Comparison of ENCODE assay signal across 27 mouse cellular contexts in the genomic region with DNA sequence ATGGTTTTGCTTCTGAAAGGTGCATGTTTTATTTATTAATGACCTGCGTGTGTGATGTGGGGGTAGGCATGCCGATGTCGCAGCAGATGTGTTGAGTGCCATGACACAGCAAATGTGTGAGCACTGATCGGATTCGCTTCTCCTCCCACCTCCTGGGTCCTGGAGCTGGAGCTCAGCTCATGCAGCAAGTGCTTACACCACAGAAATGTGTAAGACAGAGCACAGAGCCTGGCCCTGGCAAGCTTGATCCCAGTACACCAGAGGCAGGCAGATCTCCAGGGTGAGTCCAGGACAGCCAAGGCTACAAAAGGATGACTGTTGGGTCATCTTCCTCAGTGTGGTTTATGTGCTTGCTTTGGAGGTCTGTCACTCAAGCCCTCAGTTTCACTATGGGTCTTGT.
DNase-seq lines count a peak whose midpoint lies in the region; ATAC-seq lines count a peak whose summit lies in the region.
"Had no signal": no experiment of that assay in that cellular context is flagged by ENCODE, and none has a peak within 500 bp of the region (broad histone marks: within the 10 kb centered on the region; RNA-seq: fewer than 3 reads in every experiment).

No protein-coding gene starts in this region.

- H3K9me3 ChIP-seq in hindbrain, embryonic 15.5 days, result no peaks in the 10 kb centered on the region
- H3K9me3 ChIP-seq in hindbrain, embryonic 14.5 days (ENCODE audit: control insufficient read depth, low read length), result no peaks in the 10 kb centered on the region
- H3K9me3 ChIP-seq: embryonic facial prominence, embryonic 13.5 days; embryonic facial prominence, embryonic 15.5 days; forebrain, embryonic 10.5 days; forebrain, embryonic 12.5 days had no signal

- no peaks in the 10 kb centered on the region for H3K4me1 ChIP-seq in hindbrain, embryonic 15.5 days (replicated peaks)
- H3K4me1 ChIP-seq in hindbrain, embryonic 14.5 days (replicated peaks; ENCODE audit: control insufficient read depth, insufficient read depth, low read length), result no peaks in the 10 kb centered on the region
- H3K4me1 ChIP-seq: embryonic facial prominence, embryonic 13.5 days; embryonic facial prominence, embryonic 15.5 days; forebrain, embryonic 10.5 days; forebrain, embryonic 12.5 days had no signal

- WGBS in hindbrain, embryonic 15.5 days, result 75% methylated on average over 5 of the region's 5 CpGs
- WGBS in hindbrain, embryonic 14.5 days, result 81% methylated on average over 5 of the region's 5 CpGs

- H3K4me3 ChIP-seq in hindbrain, embryonic 15.5 days, result no peak overlapping the region
- no peak overlapping the region for H3K4me3 ChIP-seq in hindbrain, embryonic 14.5 days (replicated peaks; ENCODE audit: low read length)
- H3K4me3 ChIP-seq: embryonic facial prominence, embryonic 13.5 days; embryonic facial prominence, embryonic 15.5 days; erythroblast, embryonic 14.5 days; forebrain, embryonic 10.5 days; forebrain, embryonic 12.5 days had no signal

- peaks cover 24% of the 10 kb centered on the region for H3K36me3 ChIP-seq in hindbrain, embryonic 15.5 days
- peaks cover 51% of the 10 kb centered on the region for H3K36me3 ChIP-seq in hindbrain, embryonic 14.5 days (replicated peaks; ENCODE audit: control insufficient read depth, insufficient read depth)
- H3K36me3 ChIP-seq: G1E had no signal

- no peak overlapping the region for H3K9ac ChIP-seq in hindbrain, embryonic 15.5 days
- H3K9ac ChIP-seq in hindbrain, embryonic 14.5 days, result no peak overlapping the region
- H3K9ac ChIP-seq: embryonic facial prominence, embryonic 13.5 days; embryonic facial prominence, embryonic 15.5 days; forebrain, embryonic 12.5 days had no signal

- DNase-seq in frontal cortex, postnatal 25 days (ENCODE audit: low spot score in 2 of 2), result no peak
- DNase-seq in hindbrain, embryonic 14.5 days (ENCODE audit: low spot score), result no peak
- no peak for DNase-seq in MN1 (ENCODE audit: low spot score)
- DNase-seq: adrenal gland, adult 8-10 months; adrenal gland, postnatal 14 days; adrenal gland, postnatal 36 days; B cell, adult 2 months; cerebellum, adult 11 months; cerebellum, adult 18-20 months; cerebellum, adult 8-10 months; cerebellum, adult 9-11 months; cerebellum, postnatal 14 days; cerebellum, postnatal 36 days; embryo, embryonic 11 days had no signal

- no peak overlapping the region for H3K4me2 ChIP-seq in hindbrain, embryonic 15.5 days
- no peak overlapping the region for H3K4me2 ChIP-seq in hindbrain, embryonic 14.5 days (replicated peaks)
- H3K4me2 ChIP-seq: embryonic facial prominence, embryonic 13.5 days; embryonic facial prominence, embryonic 15.5 days; forebrain, embryonic 12.5 days had no signal

- peak; percentile 78 for ATAC-seq in frontal cortex, adult (ENCODE audit: low TSS enrichment)
- peak; percentile 52; the same call in 1 of the 2 replicates for ATAC-seq in hindbrain, embryonic 15.5 days (ENCODE audit: low FRiP score, low read depth)
- no peak for ATAC-seq in hindbrain, embryonic 14.5 days (ENCODE audit: low FRiP score)
- ATAC-seq: activated CD4-positive, CD25-positive, alpha-beta regulatory T cell, adult 4 months; CD4-positive, CD25-positive, alpha-beta regulatory T cell, adult 4 months; forebrain, embryonic 14.5 days; forebrain, embryonic 16.5 days had no signal

- H3K27ac ChIP-seq in hindbrain, embryonic 15.5 days (replicated peaks), result no peak overlapping the region
- H3K27ac ChIP-seq in hindbrain, embryonic 14.5 days, result no peak overlapping the region
- H3K27ac ChIP-seq: embryonic facial prominence, embryonic 13.5 days; embryonic facial prominence, embryonic 15.5 days; forebrain, embryonic 10.5 days; forebrain, embryonic 12.5 days had no signal

- H3K27me3 ChIP-seq in hindbrain, embryonic 15.5 days, result no peaks in the 10 kb centered on the region
- H3K27me3 ChIP-seq in hindbrain, embryonic 14.5 days (ENCODE audit: control insufficient read depth, insufficient read depth, low read length), result no peaks in the 10 kb centered on the region
- H3K27me3 ChIP-seq: CH12.LX; embryonic facial prominence, embryonic 13.5 days; embryonic facial prominence, embryonic 15.5 days; forebrain, embryonic 12.5 days had no signal
